Mouse (Mus musculus) granulocyte monocyte progenitor cell, adult 5-6 weeks (primary cell): ENCODE results near the gene Stk40. TPM values are rescaled to one million over a fixed set of nuclear protein-coding genes. Genes with fewer than 3 reads are reported as not detected.
"Not testable (repeated sequence)": the region's sequence is repeated elsewhere in the genome, so short reads cannot be mapped to it uniquely, and the experiment has no call there.

Experiments
- ATAC-seq: replicated peaks from 2 replicates; pipeline ENCODE4 v1.8.0; 2016; ENCODE audit warnings: mild to moderate bottlenecking, moderate TSS enrichment, inconsistent platforms; ENCODE audit not compliant: poor library complexity, severe bottlenecking
- total RNA-seq, 2 experiments: library from RNA; stranded (forward) in 1 of 2; stranded (reverse) in 1 of 2; fragments of 200-712, 200-1000 nt in 1 of 2; fragments of >200 nt in 1 of 2; fragmentation: Nextera tagmentation in 1 of 2; gene quantifications; 2 replicates each; pipeline ENCODE4 v1.2.3; 2014 to 2017

The Stk40 gene
- total RNA-seq, 2 experiments from 2014 or later = 2.9 to 6.3 TPM

GRCm38 (mm10) chr4:126151701-126152440 is 48.1 kb downstream of the Stk40 start:
- no peak for ATAC-seq

- ATAC-seq = no peak
Observed at GRCm38 (mm10) chr4:126152864-126153263, 49.1 kb downstream of the Stk40 start.

GRCm38 (mm10) chr4:126155183-126155582 is 51.4 kb downstream of the Stk40 start:
- no peak for ATAC-seq

GRCm38 (mm10) chr4:126155869-126156268 is 52.1 kb downstream of the Stk40 start:
- no peak for ATAC-seq

- ATAC-seq = no peak; the same call in 1 of the 2 replicates
Observed at GRCm38 (mm10) chr4:126156617-126157016, 52.9 kb downstream of the Stk40 start.

- ATAC-seq = peak; percentile 46
Observed at GRCm38 (mm10) chr4:126157562-126157961, 53.8 kb downstream of the Stk40 start.

- ATAC-seq = no peak
Observed at GRCm38 (mm10) chr4:126159455-126159854, 55.7 kb downstream of the Stk40 start.

- ATAC-seq = no peak
Observed at GRCm38 (mm10) chr4:126160981-126161380, 57.2 kb downstream of the Stk40 start.

GRCm38 (mm10) chr4:126161456-126161855 is 57.7 kb downstream of the Stk40 start:
- no peak for ATAC-seq

- no peak for ATAC-seq
Observed at GRCm38 (mm10) chr4:126161986-126162385, 58.2 kb downstream of the Stk40 start.

- ATAC-seq = peak; percentile 93
Observed at GRCm38 (mm10) chr4:126162544-126163066, 58.8 kb downstream of the Stk40 start.

GRCm38 (mm10) chr4:126163067-126163659 is 59.4 kb downstream of the Stk40 start, which contains the start of gene Sh3d21:
Gene Sh3d21 (minus strand): TSS chr4:126163491.
- ATAC-seq = peak; percentile 21

GRCm38 (mm10) chr4:126163685-126164084 is 59.9 kb downstream of the Stk40 start:
- ATAC-seq = no peak

- not testable (repeated sequence) for ATAC-seq
Observed at GRCm38 (mm10) chr4:126165092-126165491, 61.3 kb downstream of the Stk40 start.

- ATAC-seq = no peak
Observed at GRCm38 (mm10) chr4:126166084-126166483, 62.3 kb downstream of the Stk40 start.

GRCm38 (mm10) chr4:126168851-126169250 is 65.1 kb downstream of the Stk40 start:
- no peak for ATAC-seq

GRCm38 (mm10) chr4:126170737-126171136 is 67.0 kb downstream of the Stk40 start:
- ATAC-seq = not testable (repeated sequence)

- ATAC-seq = no peak
Observed at GRCm38 (mm10) chr4:126173800-126174199, 70.0 kb downstream of the Stk40 start.

- not testable (repeated sequence) for ATAC-seq
Observed at GRCm38 (mm10) chr4:126175980-126176379, 72.2 kb downstream of the Stk40 start.

- ATAC-seq = peak; percentile 50
Observed at GRCm38 (mm10) chr4:126181170-126181957, 77.6 kb downstream of the Stk40 start.

GRCm38 (mm10) chr4:126183034-126183433 is 79.3 kb downstream of the Stk40 start:
- ATAC-seq = no peak
